Mouse (Mus musculus): ENCODE results near the gene Plekha4. TPM values are rescaled to one million over a fixed set of nuclear protein-coding genes. Genes with fewer than 3 reads are reported as not detected.

Plekha4 gene
- polyA plus RNA-seq, 1 experiment from 2014 or later = 0.59 TPM

DNA sequence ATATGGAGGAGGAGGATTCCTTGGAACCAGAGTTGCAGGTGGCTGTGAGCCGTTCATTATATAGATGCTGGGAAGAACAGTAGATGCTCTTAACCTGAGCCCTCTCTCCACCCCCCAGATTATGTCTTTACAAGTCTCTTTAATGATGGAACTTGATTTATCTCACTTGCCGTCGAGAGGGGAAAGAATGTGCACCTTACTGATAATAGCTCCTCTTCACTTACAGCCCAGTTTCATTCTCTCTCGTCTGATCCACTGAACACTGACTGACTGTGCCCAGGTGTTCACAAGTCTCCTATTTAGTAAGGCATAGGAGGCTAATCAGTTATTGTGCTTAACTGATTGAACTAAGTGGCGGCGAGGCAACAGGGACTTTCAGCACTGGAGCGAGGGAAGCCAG lies 36.6 kb upstream of the Plekha4 start:
- peak overlapping the region; percentile 44; the same call in 1 of the 2 replicates for H3K27ac ChIP-seq
- H3K4me3 ChIP-seq = no peak overlapping the region
- 50% methylated on average over 7 of the region's 7 CpGs for WGBS
- H3K4me1 ChIP-seq = peaks cover 40% of the 10 kb centered on the region
- H3K27me3 ChIP-seq (ENCODE audit: insufficient read depth, poor library complexity, severe bottlenecking) = no peaks in the 10 kb centered on the region
- no peaks in the 10 kb centered on the region for H3K9me3 ChIP-seq
- H3K36me3 ChIP-seq = peaks cover 30% of the 10 kb centered on the region
- DNase-seq (ENCODE audit: low spot score) = no peak

- Histone ChIP-seq H3K4me3 (peak overlapping the region; percentile 8; the same call in 1 of the 2 replicates), H3K9me3 (no peaks in the 10 kb centered on the region), H3K36me3 (peaks cover 43% of the 10 kb centered on the region), H3K27ac (peak overlapping the region; percentile 64; the same call in 1 of the 2 replicates), H3K4me1 (peaks cover 41% of the 10 kb centered on the region), H3K27me3 (ENCODE audit: insufficient read depth, poor library complexity, severe bottlenecking) (no peaks in the 10 kb centered on the region)
- no peak for DNase-seq (ENCODE audit: low spot score)
- WGBS = 39% methylated on average over 9 of the region's 9 CpGs
Observed at GRCm38 (mm10) chr7:45490822-45491221, 35.3 kb upstream of the Plekha4 start.

DNA sequence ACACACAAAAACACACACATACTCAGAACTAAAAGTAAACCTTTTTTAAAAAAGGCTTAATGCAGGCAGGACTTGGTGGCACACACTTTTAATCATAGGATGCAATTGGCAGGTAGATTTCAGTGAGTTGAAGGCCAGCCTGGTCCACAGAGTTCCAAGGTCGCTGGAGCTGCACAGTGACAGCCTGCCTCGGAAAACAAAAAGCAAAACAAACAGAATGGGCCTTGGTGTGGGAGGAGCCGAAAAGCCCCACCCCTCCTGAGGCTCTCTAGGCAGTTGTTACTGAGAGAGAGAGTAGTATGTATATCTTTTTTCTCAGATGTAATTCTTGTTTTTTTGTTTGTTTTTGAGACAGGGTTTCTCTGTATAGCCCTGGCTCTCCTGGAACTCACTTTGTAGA lies 34.9 kb upstream of the Plekha4 start:
- Histone ChIP-seq H3K4me3 (peak overlapping the region; percentile 8; the same call in 1 of the 2 replicates), H3K27ac (peak overlapping the region; percentile 64), H3K36me3 (peaks cover 47% of the 10 kb centered on the region), H3K9me3 (no peaks in the 10 kb centered on the region), H3K4me1 (peaks cover 45% of the 10 kb centered on the region), H3K27me3 (ENCODE audit: insufficient read depth, poor library complexity, severe bottlenecking) (no peaks in the 10 kb centered on the region)
- DNase-seq (ENCODE audit: low spot score) = no peak
- WGBS = 19% methylated on average over 3 of the region's 3 CpGs

GRCm38 (mm10) chr7:45492225-45492844 lies 33.8 kb upstream of the Plekha4 start:
- Histone ChIP-seq H3K4me1 (peaks cover 41% of the 10 kb centered on the region), H3K9me3 (no peaks in the 10 kb centered on the region), H3K36me3 (peaks cover 58% of the 10 kb centered on the region), H3K27me3 (ENCODE audit: insufficient read depth, poor library complexity, severe bottlenecking) (no peaks in the 10 kb centered on the region), H3K27ac (no peak overlapping the region), H3K4me3 (no peak overlapping the region)
- 94% methylated on average over 8 of the region's 8 CpGs for WGBS
- no peak for DNase-seq (ENCODE audit: low spot score)

GRCm38 (mm10) chr7:45492951-45493350 lies 33.2 kb upstream of the Plekha4 start:
- Histone ChIP-seq H3K9me3 (no peaks in the 10 kb centered on the region), H3K4me3 (no peak overlapping the region), H3K27ac (no peak overlapping the region), H3K27me3 (ENCODE audit: insufficient read depth, poor library complexity, severe bottlenecking) (no peaks in the 10 kb centered on the region), H3K4me1 (peaks cover 39% of the 10 kb centered on the region), H3K36me3 (peaks cover 64% of the 10 kb centered on the region)
- DNase-seq (ENCODE audit: low spot score) = no peak
- WGBS = 91% methylated on average over 5 of the region's 5 CpGs

GRCm38 (mm10) chr7:45494548-45494947 lies 31.6 kb upstream of the Plekha4 start:
- H3K27ac ChIP-seq = no peak overlapping the region
- DNase-seq (ENCODE audit: low spot score) = no peak
- 82% methylated on average over 9 of the region's 9 CpGs for WGBS

DNA sequence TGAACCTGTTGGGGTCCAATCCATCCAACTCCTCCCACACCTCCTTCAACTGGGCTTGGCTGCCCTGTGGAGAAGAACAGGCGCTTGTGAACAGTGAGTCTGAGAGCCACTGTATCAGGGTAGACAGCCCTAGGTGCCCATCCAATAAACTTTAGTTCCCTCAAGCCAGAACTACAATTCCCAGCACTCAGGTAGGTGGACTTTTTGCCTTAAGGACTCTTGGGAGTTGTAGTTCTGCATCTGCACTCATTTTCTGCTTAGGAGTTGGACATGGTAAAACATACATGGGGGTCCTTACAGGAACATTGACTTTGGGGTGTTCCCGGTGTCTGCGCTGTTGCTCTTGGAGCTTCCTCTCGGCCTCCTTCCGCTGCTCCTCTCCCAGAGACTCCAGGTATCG lies 27.7 kb upstream of the Plekha4 start:
- Histone ChIP-seq H3K9me3 (no peaks in the 10 kb centered on the region), H3K27ac (no peak overlapping the region), H3K4me3 (no peak overlapping the region), H3K36me3 (peaks cover 98% of the 10 kb centered on the region), H3K27me3 (ENCODE audit: insufficient read depth, poor library complexity, severe bottlenecking) (no peaks in the 10 kb centered on the region), H3K4me1 (peaks cover 24% of the 10 kb centered on the region)
- WGBS = 97% methylated on average over 6 of the region's 6 CpGs
- DNase-seq (ENCODE audit: low spot score) = no peak

More at GRCm38 (mm10) chr7:45494548-45494947, 31.6 kb upstream of the Plekha4 start:
- Histone ChIP-seq H3K36me3 (peaks cover 80% of the 10 kb centered on the region), H3K4me3 (no peak overlapping the region), H3K27me3 (ENCODE audit: insufficient read depth, poor library complexity, severe bottlenecking) (no peaks in the 10 kb centered on the region), H3K9me3 (no peaks in the 10 kb centered on the region), H3K4me1 (peaks cover 25% of the 10 kb centered on the region)

- DNase-seq (ENCODE audit: low spot score) = no peak
- Histone ChIP-seq H3K27ac (no peak overlapping the region), H3K36me3 (peaks cover 49% of the 10 kb centered on the region), H3K9me3 (no peaks in the 10 kb centered on the region), H3K4me1 (peaks cover 26% of the 10 kb centered on the region), H3K27me3 (ENCODE audit: insufficient read depth, poor library complexity, severe bottlenecking) (no peaks in the 10 kb centered on the region), H3K4me3 (no peak overlapping the region)
- WGBS = 85% methylated on average over 6 of the region's 6 CpGs
Observed at GRCm38 (mm10) chr7:45507583-45507982, 18.5 kb upstream of the Plekha4 start.

DNA sequence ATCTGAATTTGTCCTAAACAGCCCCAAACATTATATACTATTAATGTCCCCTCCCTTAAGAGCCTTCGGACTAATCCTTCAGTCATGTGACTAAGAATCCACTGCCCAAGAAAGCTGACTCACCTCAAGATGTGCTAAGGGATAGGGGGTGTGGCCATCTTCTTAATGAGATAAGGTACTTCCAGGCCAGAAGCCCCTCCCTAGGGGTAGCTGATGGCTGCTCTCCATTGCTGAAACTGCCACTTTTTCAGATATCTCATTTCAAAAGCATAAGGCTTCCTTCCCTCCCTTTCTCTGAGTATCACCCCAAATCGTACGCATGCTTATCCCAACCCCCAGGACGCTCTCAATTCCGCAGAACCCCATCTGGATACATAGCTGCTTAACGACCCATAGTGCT lies 17.6 kb upstream of the Plekha4 start:
- 73% methylated on average over 6 of the region's 6 CpGs for WGBS
- Histone ChIP-seq H3K27ac (peak overlapping the region; percentile 93), H3K36me3 (peaks cover 41% of the 10 kb centered on the region), H3K4me3 (peak overlapping the region; percentile 84), H3K27me3 (ENCODE audit: insufficient read depth, poor library complexity, severe bottlenecking) (no peaks in the 10 kb centered on the region), H3K9me3 (no peaks in the 10 kb centered on the region), H3K4me1 (peaks cover 23% of the 10 kb centered on the region)
- DNase-seq (ENCODE audit: low spot score) = no peak

GRCm38 (mm10) chr7:45509181-45509882 lies 16.8 kb upstream of the Plekha4 start:
- Histone ChIP-seq H3K27ac (peak overlapping the region; percentile 93), H3K4me3 (peak overlapping the region; percentile 84), H3K4me1 (peaks cover 23% of the 10 kb centered on the region), H3K36me3 (peaks cover 36% of the 10 kb centered on the region), H3K27me3 (ENCODE audit: insufficient read depth, poor library complexity, severe bottlenecking) (no peaks in the 10 kb centered on the region), H3K9me3 (no peaks in the 10 kb centered on the region)
- WGBS = 41% methylated on average over 19 of the region's 19 CpGs
- DNase-seq (ENCODE audit: low spot score) = no peak

GRCm38 (mm10) chr7:45509912-45510787 lies 16.0 kb upstream of the Plekha4 start, which contains the start of gene Nucb1:
Nucb1 (minus strand) TSS chr7:45510406.
- WGBS = under 1% methylated on average over 44 of the region's 44 CpGs
- no peaks in the 10 kb centered on the region for H3K9me3 ChIP-seq
- no peaks in the 10 kb centered on the region for H3K27me3 ChIP-seq (ENCODE audit: insufficient read depth, poor library complexity, severe bottlenecking)
- peak within 1 kb of the TSS; percentile 84 for H3K4me3 ChIP-seq
- peaks cover 28% of the 10 kb centered on the region for H3K36me3 ChIP-seq
- H3K27ac ChIP-seq = peak within 1 kb of the TSS; percentile 93
- peaks cover 29% of the 10 kb centered on the region for H3K4me1 ChIP-seq
- peak; percentile 97 for DNase-seq (ENCODE audit: low spot score)

GRCm38 (mm10) chr7:45514411-45514810 lies 11.7 kb upstream of the Plekha4 start:
- H3K27ac ChIP-seq = peak overlapping the region; percentile 81
- no peak overlapping the region for H3K4me3 ChIP-seq
- DNase-seq (ENCODE audit: low spot score) = no peak
- H3K4me1 ChIP-seq = peaks cover 22% of the 10 kb centered on the region
- no peaks in the 10 kb centered on the region for H3K36me3 ChIP-seq
- H3K9me3 ChIP-seq = no peaks in the 10 kb centered on the region
- WGBS = 80% methylated on average over 7 of the region's 7 CpGs
- no peaks in the 10 kb centered on the region for H3K27me3 ChIP-seq (ENCODE audit: insufficient read depth, poor library complexity, severe bottlenecking)

Data from heart, embryonic 10.5 days (tissue).